Mouse (Mus musculus) limb, embryonic 11.5 days (tissue): ENCODE measurements around the gene H2al1e. TPM values are rescaled to one million over a fixed set of nuclear protein-coding genes. Genes with fewer than 3 reads are reported as not detected.
"Not testable (repeated sequence)": the region's sequence is repeated elsewhere in the genome, so short reads cannot be mapped to it uniquely, and the experiment has no call there.

ENCODE experiments used
- ATAC-seq: fragments of 200-750 bp; cut with Nextera tagmentation; 2 replicates; pipeline ENCODE4 v1.8.0; 2017; ENCODE audit warnings: low read depth; ENCODE audit not compliant: insufficient number of reproducible peaks, low FRiP score, low TSS enrichment
- DNase-seq: peaks from one replicate; pipeline ENCODE4 v3.0.0-alpha.2; 2015; ENCODE audit warnings: low spot score
- H3K27ac ChIP-seq: fragments of 300-500 bp; sonication (generic); replicated peaks from 2 replicates; pipeline ENCODE4 v1.5.1; 2014; ENCODE audit warnings: low read depth, mild to moderate bottlenecking, low read length
- H3K27me3 ChIP-seq: fragments of 300-500 bp; sonication (generic); 2 replicates; pipeline ENCODE4 v1.6.1; 2014; ENCODE audit warnings: mild to moderate bottlenecking, low read length, mixed read lengths; ENCODE audit not compliant: control insufficient read depth, insufficient read depth
- H3K36me3 ChIP-seq: fragments of 300-500 bp; sonication (generic); 2 replicates; pipeline ENCODE4 v1.6.1; 2014; ENCODE audit warnings: mild to moderate bottlenecking, low read length, moderate library complexity, mixed read lengths; ENCODE audit not compliant: control insufficient read depth, insufficient read depth
- H3K4me1 ChIP-seq: fragments of 300-500 bp; sonication (generic); 2 replicates; pipeline ENCODE4 v1.6.1; 2014; ENCODE audit warnings: low read length, mixed read lengths; ENCODE audit not compliant: control insufficient read depth, insufficient read depth
- H3K4me2 ChIP-seq: fragments of 300-500 bp; sonication (generic); 2 replicates; pipeline ENCODE4 v1.6.1; 2014; ENCODE audit warnings: low read depth, mild to moderate bottlenecking, moderate library complexity; ENCODE audit not compliant: severe bottlenecking
- H3K4me3 ChIP-seq: fragments of 300-500 bp; sonication (generic); 2 replicates; pipeline ENCODE4 v1.5.1; 2014; ENCODE audit warnings: low read depth, low read length
- H3K9ac ChIP-seq: fragments of 300-500 bp; sonication (generic); 2 replicates; pipeline ENCODE4 v1.6.1; 2014; ENCODE audit warnings: mild to moderate bottlenecking, low read length
- H3K9me3 ChIP-seq: fragments of 300-500 bp; sonication (generic); 2 replicates; pipeline ENCODE4 v1.6.1; 2016; ENCODE audit warnings: low read length; ENCODE audit not compliant: control insufficient read depth
- WGBS: fragments of 180-500 bp; shearing (Covaris S2); extraction: QIAGEN DNeasy Blood & Tissue Kit; methylation state at CpG from one replicate; pipeline ENCODE4 v1.1.7; 2014; 5-methylcytosine and 5-hydroxymethylcytosine counted together
- polyA plus RNA-seq: library from polyadenylated mRNA; unstranded; fragments of >200 nt; fragmentation: Nextera tagmentation; extraction: Ambion mirVana; gene quantifications from 2 replicates; pipeline ENCODE4 v1.2.1, GENCODE M21; 2014

H2al1e gene
- polyA plus RNA-seq, 1 experiment from 2014 or later = not detected

- H3K4me3 ChIP-seq, H3K9me3 ChIP-seq, H3K36me3 ChIP-seq, H3K27me3 ChIP-seq, H3K4me2 ChIP-seq, H3K9ac ChIP-seq, DNase-seq, H3K4me1 ChIP-seq, H3K27ac ChIP-seq, ATAC-seq: not testable (repeated sequence)
- no CpG with 5 or more reads among the region's 3 CpGs for WGBS
Observed at GRCm38 (mm10) chrX:11298957-11299356, 12.8 kb upstream of the H2al1e start, which contains the start of gene H2al1a. TSS of gene H2al1a (plus strand) at chrX:11299257.

- not testable (repeated sequence) for H3K9ac ChIP-seq, H3K9me3 ChIP-seq, H3K4me3 ChIP-seq, DNase-seq, H3K4me1 ChIP-seq, H3K27me3 ChIP-seq, H3K27ac ChIP-seq, ATAC-seq, H3K4me2 ChIP-seq, H3K36me3 ChIP-seq
- 100% methylated on average over 1 of the region's 3 CpGs for WGBS
Observed at GRCm38 (mm10) chrX:11302132-11302531, 9.6 kb upstream of the H2al1e start, which contains the start of gene H2al1b. TSS of gene H2al1b (plus strand) at chrX:11302432.

- not testable (repeated sequence) for H3K4me3 ChIP-seq, ATAC-seq
- 100% methylated on average over 1 of the region's 6 CpGs for WGBS
Observed at GRCm38 (mm10) chrX:11305355-11305754, 6.4 kb upstream of the H2al1e start, which contains the start of gene H2al1c. TSS of gene H2al1c (plus strand) at chrX:11305655.

GRCm38 (mm10) chrX:11308524-11308923 is 3.2 kb upstream of the H2al1e start, which contains the start of gene H2al1d:
TSS of gene H2al1d (plus strand) at chrX:11308824.
- DNase-seq, H3K27me3 ChIP-seq, H3K4me1 ChIP-seq, H3K27ac ChIP-seq, H3K9ac ChIP-seq, H3K36me3 ChIP-seq, ATAC-seq, H3K9me3 ChIP-seq, H3K4me2 ChIP-seq, H3K4me3 ChIP-seq: not testable (repeated sequence)
- WGBS = no CpG with 5 or more reads among the region's 6 CpGs

More at GRCm38 (mm10) chrX:11305355-11305754, 6.4 kb upstream of the H2al1e start, which contains the start of gene H2al1c:
- not testable (repeated sequence) for H3K4me2 ChIP-seq, H3K4me1 ChIP-seq, H3K36me3 ChIP-seq, H3K27me3 ChIP-seq, H3K9ac ChIP-seq, DNase-seq, H3K9me3 ChIP-seq, H3K27ac ChIP-seq

GRCm38 (mm10) chrX:11314858-11315257 is 3.1 kb downstream of the H2al1e start, which contains the start of gene H2al1f:
TSS of gene H2al1f (plus strand) at chrX:11315158.
- DNase-seq, H3K27ac ChIP-seq, H3K4me1 ChIP-seq, ATAC-seq, H3K4me3 ChIP-seq, H3K36me3 ChIP-seq, H3K9me3 ChIP-seq, H3K4me2 ChIP-seq, H3K27me3 ChIP-seq, H3K9ac ChIP-seq: not testable (repeated sequence)
- no CpG with 5 or more reads among the region's 6 CpGs for WGBS

GRCm38 (mm10) chrX:11317956-11318355 is 6.2 kb downstream of the H2al1e start, which contains the start of gene H2al1g:
TSS of gene H2al1g (plus strand) at chrX:11318256.
- not testable (repeated sequence) for H3K27me3 ChIP-seq, H3K4me2 ChIP-seq, ATAC-seq, H3K4me1 ChIP-seq, H3K36me3 ChIP-seq, DNase-seq, H3K9me3 ChIP-seq, H3K9ac ChIP-seq, H3K27ac ChIP-seq, H3K4me3 ChIP-seq
- WGBS = no CpG with 5 or more reads among the region's 3 CpGs

- not testable (repeated sequence) for DNase-seq, H3K4me1 ChIP-seq, H3K36me3 ChIP-seq, H3K9ac ChIP-seq, H3K9me3 ChIP-seq, H3K4me3 ChIP-seq, ATAC-seq, H3K4me2 ChIP-seq, H3K27ac ChIP-seq, H3K27me3 ChIP-seq
- WGBS = no CpG with 5 or more reads among the region's 6 CpGs
Observed at GRCm38 (mm10) chrX:11321192-11321591, 9.5 kb downstream of the H2al1e start, which contains the start of gene H2al1h. TSS of gene H2al1h (plus strand) at chrX:11321492.

- DNase-seq, H3K4me2 ChIP-seq, H3K4me3 ChIP-seq, H3K27me3 ChIP-seq, H3K4me1 ChIP-seq, H3K9ac ChIP-seq, H3K27ac ChIP-seq, ATAC-seq, H3K9me3 ChIP-seq, H3K36me3 ChIP-seq: not testable (repeated sequence)
- WGBS = 88% methylated on average over 2 of the region's 5 CpGs
Observed at GRCm38 (mm10) chrX:11324359-11324758, 12.6 kb downstream of the H2al1e start, which contains the start of gene H2al1i. TSS of gene H2al1i (plus strand) at chrX:11324659.

- 92% methylated on average over 2 of the region's 2 CpGs for WGBS
- H3K4me2 ChIP-seq, H3K36me3 ChIP-seq, H3K4me3 ChIP-seq, H3K27me3 ChIP-seq, DNase-seq, ATAC-seq, H3K9ac ChIP-seq, H3K4me1 ChIP-seq, H3K9me3 ChIP-seq, H3K27ac ChIP-seq: not testable (repeated sequence)
Observed at GRCm38 (mm10) chrX:11327522-11327921, 15.8 kb downstream of the H2al1e start, which contains the start of gene H2al1j. TSS of gene H2al1j (plus strand) at chrX:11327822.
